Mouse (Mus musculus): ENCODE measurements around the gene Ssh3. TPM values are rescaled to one million over a fixed set of nuclear protein-coding genes. Genes with fewer than 3 reads are reported as not detected.

The Ssh3 gene
- polyA plus RNA-seq, 1 experiment from 2014 or later = 9.1 TPM

DNA sequence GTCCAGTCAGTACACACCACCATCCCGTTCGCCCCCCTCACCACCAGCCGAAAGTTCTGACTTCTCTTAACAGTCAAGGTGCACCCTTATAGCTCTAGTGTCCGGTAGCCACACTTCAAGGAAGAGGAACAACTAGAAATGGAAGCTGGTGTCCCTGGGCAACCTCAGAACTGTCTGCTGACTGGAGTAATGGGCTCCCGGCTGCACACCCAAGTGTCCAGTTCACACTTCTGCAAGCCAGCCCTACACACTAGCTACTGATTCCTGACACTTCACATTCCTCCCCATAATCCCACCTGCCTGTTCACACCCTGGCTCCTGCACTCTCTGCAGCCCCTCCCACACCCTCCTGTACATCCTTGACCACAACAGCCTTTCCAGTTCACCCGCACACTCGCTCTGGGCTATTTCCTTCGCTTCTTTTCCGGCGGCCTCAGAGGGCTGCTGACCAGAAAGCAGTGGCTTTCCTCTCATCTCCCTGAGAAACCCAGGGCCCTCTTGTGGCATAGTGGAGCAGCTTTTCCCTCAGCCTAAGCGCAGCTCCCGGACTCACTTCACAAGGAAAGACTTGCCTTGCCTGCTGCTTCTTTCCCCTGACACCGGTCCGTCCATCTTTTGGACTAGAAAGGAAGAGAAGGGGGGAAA lies 52.8 kb downstream of the Ssh3 start:
- Histone ChIP-seq H3K27ac (peak overlapping the region; percentile 77), H3K4me3 (replicated peaks) (peak overlapping the region; percentile 89), H3K4me2 (peak overlapping the region; percentile 87), H3K9me3 (no peaks in the 10 kb centered on the region), H3K9ac (replicated peaks) (peak overlapping the region; percentile 97), H3K4me1 (replicated peaks) (peaks cover 83% of the 10 kb centered on the region), H3K36me3 (peaks cover 4% of the 10 kb centered on the region), H3K27me3 (peaks cover 23% of the 10 kb centered on the region; the same call in 1 of the 2 replicates)
- no peak for ATAC-seq (ENCODE audit: insufficient number of reproducible peaks, insufficient read depth, low FRiP score, low TSS enrichment, low read depth)
- WGBS = 17% methylated on average over 14 of the region's 14 CpGs

DNA sequence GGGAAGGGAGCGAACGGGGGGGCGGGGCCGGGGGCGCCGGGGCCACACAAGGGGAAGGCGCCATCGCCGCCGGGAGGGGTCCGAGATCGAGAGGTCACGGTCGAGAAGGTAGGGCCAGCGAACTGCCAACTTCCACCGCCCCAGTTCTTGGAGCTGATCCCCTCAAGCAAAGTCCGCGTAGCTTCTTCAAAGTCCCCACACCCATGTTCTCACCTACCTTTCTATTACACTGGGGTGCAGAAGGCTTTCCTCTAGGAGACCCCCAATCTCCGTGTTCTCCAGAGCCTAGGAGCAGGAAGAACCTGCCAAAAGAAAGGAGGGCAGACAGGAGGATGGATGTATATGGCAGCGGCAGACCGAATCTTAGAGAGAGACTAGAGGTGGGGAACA lies 53.5 kb downstream of the Ssh3 start:
- Histone ChIP-seq H3K4me2 (peak overlapping the region; percentile 87), H3K36me3 (no peaks in the 10 kb centered on the region; the same call in 1 of the 2 replicates), H3K4me3 (replicated peaks) (peak overlapping the region; percentile 89), H3K9ac (replicated peaks) (peak overlapping the region; percentile 97), H3K27ac (peak overlapping the region; percentile 96), H3K27me3 (peaks cover 23% of the 10 kb centered on the region; the same call in 1 of the 2 replicates), H3K9me3 (no peaks in the 10 kb centered on the region), H3K4me1 (replicated peaks) (peaks cover 77% of the 10 kb centered on the region)
- WGBS = 1% methylated on average over 19 of the region's 21 CpGs
- no peak for ATAC-seq (ENCODE audit: insufficient number of reproducible peaks, insufficient read depth, low FRiP score, low TSS enrichment, low read depth)

DNA sequence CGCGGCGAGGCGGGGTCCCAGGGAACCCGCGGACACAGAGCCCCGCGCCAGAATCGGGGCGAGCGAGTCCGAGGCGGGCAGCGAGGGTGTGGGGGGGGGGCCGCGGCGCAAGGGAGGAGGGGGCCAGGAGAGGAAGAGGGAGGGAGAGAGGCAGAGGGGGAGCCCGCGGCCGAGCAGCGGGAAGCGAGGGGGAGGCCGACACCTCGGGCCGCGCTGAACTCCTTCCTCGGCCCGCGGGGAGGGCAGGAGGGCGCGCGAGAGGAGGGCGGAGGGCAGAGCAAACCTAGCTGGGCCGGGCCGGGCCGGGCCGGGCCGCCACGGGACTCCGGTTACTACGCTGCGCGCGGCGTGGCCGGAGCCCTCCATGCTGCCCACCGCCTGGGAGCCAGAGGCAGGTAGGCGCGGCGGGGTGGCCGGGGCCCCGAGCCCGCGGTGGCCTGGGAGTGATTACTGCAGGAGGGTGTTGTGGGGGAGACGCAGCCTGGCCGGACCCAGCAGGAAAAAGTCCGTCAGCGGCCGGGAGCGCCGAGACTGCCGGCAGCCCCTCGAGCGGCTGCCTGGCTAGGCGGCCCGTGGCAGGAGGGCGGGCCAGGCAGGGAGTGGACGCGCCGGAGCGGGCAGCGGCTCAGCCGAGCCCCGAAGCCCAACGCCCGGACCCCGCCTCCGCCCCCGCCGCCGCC lies 54.1 kb downstream of the Ssh3 start:
- peak; percentile 17; the same call in 1 of the 2 replicates for ATAC-seq (ENCODE audit: insufficient number of reproducible peaks, insufficient read depth, low FRiP score, low TSS enrichment, low read depth)
- peak overlapping the region; percentile 96 for H3K27ac ChIP-seq
- WGBS = 1% methylated on average over 50 of the region's 81 CpGs
- H3K36me3 ChIP-seq = no peaks in the 10 kb centered on the region
- H3K4me1 ChIP-seq (replicated peaks) = peaks cover 71% of the 10 kb centered on the region
- peak overlapping the region; percentile 97 for H3K9ac ChIP-seq (replicated peaks)
- H3K4me3 ChIP-seq (replicated peaks) = peak overlapping the region; percentile 89
- H3K27me3 ChIP-seq = peaks cover 23% of the 10 kb centered on the region; the same call in 1 of the 2 replicates
- no peaks in the 10 kb centered on the region for H3K9me3 ChIP-seq
- peak overlapping the region; percentile 87 for H3K4me2 ChIP-seq

DNA sequence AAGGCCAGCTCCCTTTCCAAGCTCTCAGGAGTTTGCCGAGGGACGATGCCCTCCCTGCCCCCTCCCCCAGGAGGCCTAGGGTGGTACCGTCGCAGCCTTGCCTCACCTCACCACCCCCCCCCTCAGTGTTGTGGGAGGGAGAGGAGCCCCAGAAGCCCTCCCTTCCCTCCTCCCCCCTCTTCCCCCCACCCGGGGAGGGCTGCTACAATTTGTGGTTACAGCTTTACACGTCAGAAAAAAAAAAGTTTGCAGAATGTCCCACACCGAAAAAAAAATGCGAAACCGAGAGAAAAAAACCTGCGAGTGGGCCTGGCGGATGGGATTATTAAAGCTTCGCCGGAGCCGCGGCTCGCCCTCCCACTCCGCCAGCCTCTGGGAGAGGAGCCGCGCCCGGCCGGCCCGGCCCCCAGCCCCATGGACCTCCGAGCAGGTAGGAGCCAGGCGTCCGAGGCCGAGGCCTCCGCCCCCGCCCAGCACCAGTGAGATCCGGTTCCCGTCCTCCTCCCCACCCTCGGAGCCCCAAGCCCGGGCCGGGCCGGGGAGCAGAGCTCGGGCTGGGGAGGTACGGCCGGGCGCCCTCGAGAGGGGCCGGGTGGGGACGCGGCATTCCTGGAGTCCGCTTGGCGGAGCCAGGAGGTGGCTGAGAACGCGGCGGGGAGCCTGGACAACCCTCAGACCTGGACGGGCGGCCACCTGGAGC lies 54.8 kb downstream of the Ssh3 start, which contains the start of the genes Clcf1 and AC109138.7:
Gene Clcf1, plus strand, starts transcription at position 168 of the 700 bp plus-strand sequence.
Gene AC109138.7, plus strand, starts transcription at position 287 of the 700 bp plus-strand sequence.
- 1% methylated on average over 48 of the region's 49 CpGs for WGBS
- Histone ChIP-seq H3K36me3 (no peaks in the 10 kb centered on the region), H3K9ac (replicated peaks) (peak within 1 kb of the TSS; percentile 97), H3K4me1 (replicated peaks) (peaks cover 64% of the 10 kb centered on the region), H3K9me3 (no peaks in the 10 kb centered on the region), H3K27me3 (peaks cover 23% of the 10 kb centered on the region; the same call in 1 of the 2 replicates), H3K4me2 (peak within 1 kb of the TSS; percentile 87), H3K27ac (peak within 1 kb of the TSS; percentile 96), H3K4me3 (replicated peaks) (peak within 1 kb of the TSS; percentile 89)
- peak; percentile 49; the same call in 1 of the 2 replicates for ATAC-seq (ENCODE audit: insufficient number of reproducible peaks, insufficient read depth, low FRiP score, low TSS enrichment, low read depth)

DNA sequence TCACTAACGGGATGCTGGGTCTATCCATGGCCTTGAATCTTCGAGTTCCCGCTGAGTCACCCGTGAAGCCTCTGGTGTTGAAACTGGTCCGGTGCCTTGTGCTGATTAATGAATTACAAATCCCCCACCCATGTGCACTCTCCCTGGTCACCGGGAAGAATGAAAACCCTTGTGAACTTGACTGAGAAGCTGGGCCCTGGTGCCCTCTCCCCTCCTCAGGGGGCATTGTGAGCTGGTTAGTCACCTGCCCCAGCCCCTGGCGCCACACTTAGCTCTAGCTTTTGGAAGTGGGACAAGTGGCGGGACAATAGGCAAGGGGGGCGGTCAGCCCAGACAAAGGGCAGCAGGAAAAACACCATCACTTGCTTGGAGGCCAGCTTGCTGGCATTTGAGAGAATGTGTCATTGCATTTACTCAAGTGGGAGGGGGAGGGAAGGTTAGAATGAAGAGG lies 55.4 kb downstream of the Ssh3 start:
- Histone ChIP-seq H3K27ac (peak overlapping the region; percentile 96), H3K4me3 (replicated peaks) (peak overlapping the region; percentile 89), H3K9ac (replicated peaks) (peak overlapping the region; percentile 97), H3K4me2 (peak overlapping the region; percentile 87), H3K27me3 (peaks cover 23% of the 10 kb centered on the region; the same call in 1 of the 2 replicates), H3K36me3 (no peaks in the 10 kb centered on the region), H3K4me1 (replicated peaks) (peaks cover 63% of the 10 kb centered on the region), H3K9me3 (no peaks in the 10 kb centered on the region)
- no peak for ATAC-seq (ENCODE audit: insufficient number of reproducible peaks, insufficient read depth, low FRiP score, low TSS enrichment, low read depth)
- WGBS = 11% methylated on average over 9 of the region's 9 CpGs

DNA sequence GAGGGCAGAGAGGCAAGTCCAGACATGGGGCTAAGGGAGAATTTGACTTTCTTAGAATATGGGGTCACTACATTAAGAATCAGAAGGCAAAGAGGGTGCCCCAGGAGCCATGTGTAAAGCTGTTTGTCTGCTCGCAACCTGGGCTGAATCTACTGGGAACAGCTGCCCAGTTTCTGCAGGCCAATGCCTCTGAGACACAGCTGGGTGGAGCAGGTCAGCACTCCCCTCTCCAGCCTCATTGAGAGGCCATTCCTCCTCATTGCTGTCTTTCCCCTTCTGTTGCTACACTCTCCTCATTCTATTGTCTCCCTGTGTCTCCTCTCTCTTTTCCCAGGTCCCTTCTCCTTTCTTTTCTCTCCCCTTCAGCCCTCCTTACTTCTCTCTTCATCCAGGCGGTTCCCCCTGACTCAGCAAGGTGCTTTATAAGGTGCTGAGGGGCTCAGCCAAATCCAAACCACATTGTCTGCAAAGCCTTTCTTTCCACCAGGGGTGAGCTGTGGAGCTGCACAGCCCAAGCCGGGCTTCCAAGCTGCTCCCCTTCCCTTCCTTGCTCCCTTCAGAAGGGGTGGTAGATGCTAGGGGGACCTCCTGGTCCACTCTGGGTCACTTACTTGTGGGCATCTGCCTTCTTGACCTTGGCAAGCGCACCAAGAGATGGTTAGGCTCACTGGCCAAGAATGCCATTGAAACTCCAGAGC lies 56.9 kb downstream of the Ssh3 start:
- Histone ChIP-seq H3K9ac (replicated peaks) (peak overlapping the region; percentile 24; the same call in 1 of the 2 replicates), H3K4me2 (peak overlapping the region; percentile 87), H3K27me3 (peaks cover 18% of the 10 kb centered on the region; the same call in 1 of the 2 replicates), H3K27ac (peak overlapping the region; percentile 96), H3K4me1 (replicated peaks) (peaks cover 49% of the 10 kb centered on the region), H3K4me3 (replicated peaks) (no peak overlapping the region), H3K9me3 (no peaks in the 10 kb centered on the region), H3K36me3 (no peaks in the 10 kb centered on the region)
- no peak for ATAC-seq (ENCODE audit: insufficient number of reproducible peaks, insufficient read depth, low FRiP score, low TSS enrichment, low read depth)
- 19% methylated on average over 4 of the region's 4 CpGs for WGBS

Small RNAs within 50 kb of the gene (microRNA-seq; reads per million reads assigned to microRNA genes)
- not detected for gene Gm26115
- gene Mir6985 = not detected

Other genes starting within 250 kb of the Ssh3 start
- 476 and 504 TPM in 2 replicates for gene Gstp1, start 231.2 kb downstream of the Ssh3 start, polyA plus RNA-seq (2016; fragmentation: Nextera tagmentation; extraction: Ambion mirVana)
- gene Gstp2, start 223.2 kb downstream of the Ssh3 start, polyA plus RNA-seq (2016; fragmentation: Nextera tagmentation; extraction: Ambion mirVana) = 1.8 and 10.6 TPM in 2 replicates
- gene Gstp3, start 209.6 kb downstream of the Ssh3 start, polyA plus RNA-seq (2016; fragmentation: Nextera tagmentation; extraction: Ambion mirVana) = not detected in 2 replicates
- gene Cabp2, start 187.6 kb downstream of the Ssh3 start, polyA plus RNA-seq (2016; fragmentation: Nextera tagmentation; extraction: Ambion mirVana) = not detected in 2 replicates
- 66.9 and 67.1 TPM in 2 replicates for gene Cdk2ap2, start 172.0 kb downstream of the Ssh3 start, polyA plus RNA-seq (2016; fragmentation: Nextera tagmentation; extraction: Ambion mirVana)
- 11.6 and 13.0 TPM in 2 replicates for gene Pitpnm1, start 169.2 kb downstream of the Ssh3 start, polyA plus RNA-seq (2016; fragmentation: Nextera tagmentation; extraction: Ambion mirVana)
- gene Aip, start 143.3 kb downstream of the Ssh3 start, polyA plus RNA-seq (2016; fragmentation: Nextera tagmentation; extraction: Ambion mirVana) = 86.5 and 87.5 TPM in 2 replicates
- gene Gpr152, start 129.4 kb downstream of the Ssh3 start, polyA plus RNA-seq (2016; fragmentation: Nextera tagmentation; extraction: Ambion mirVana) = not detected in 2 replicates
- 0.12 and 0.14 TPM in 2 replicates for gene Cabp4, start 125.1 kb downstream of the Ssh3 start, polyA plus RNA-seq (2016; fragmentation: Nextera tagmentation; extraction: Ambion mirVana)
- gene Coro1b, start 120.6 kb downstream of the Ssh3 start, polyA plus RNA-seq (2016; fragmentation: Nextera tagmentation; extraction: Ambion mirVana) = 125 and 131 TPM in 2 replicates
- 1.3 and 1.4 TPM in 2 replicates for gene Ptprcap, start 115.6 kb downstream of the Ssh3 start, polyA plus RNA-seq (2016; fragmentation: Nextera tagmentation; extraction: Ambion mirVana)
- gene Rps6kb2, start 105.8 kb downstream of the Ssh3 start, polyA plus RNA-seq (2016; fragmentation: Nextera tagmentation; extraction: Ambion mirVana) = 63.3 and 69.4 TPM in 2 replicates
- gene Carns1, start 93.7 kb downstream of the Ssh3 start, polyA plus RNA-seq (2016; fragmentation: Nextera tagmentation; extraction: Ambion mirVana) = 2.3 and 3.1 TPM in 2 replicates
- 0.60 and 1.5 TPM in 2 replicates for gene Tbc1d10c, start 77.9 kb downstream of the Ssh3 start, polyA plus RNA-seq (2016; fragmentation: Nextera tagmentation; extraction: Ambion mirVana)
- gene Ppp1ca, start 77.1 kb downstream of the Ssh3 start, polyA plus RNA-seq (2016; fragmentation: Nextera tagmentation; extraction: Ambion mirVana) = 834 and 845 TPM in 2 replicates
- gene Rad9a, start 67.5 kb downstream of the Ssh3 start, polyA plus RNA-seq (2016; fragmentation: Nextera tagmentation; extraction: Ambion mirVana) = 38.4 and 44.9 TPM in 2 replicates
- 8.6 and 9.1 TPM in 2 replicates for gene Clcf1, start 54.9 kb downstream of the Ssh3 start, polyA plus RNA-seq (2016; fragmentation: Nextera tagmentation; extraction: Ambion mirVana)
- gene AC109138.7, start 54.8 kb downstream of the Ssh3 start, polyA plus RNA-seq (2016; fragmentation: Nextera tagmentation; extraction: Ambion mirVana) = not detected in 2 replicates
- 13.8 and 16.2 TPM in 2 replicates for gene Pold4, start 37.3 kb downstream of the Ssh3 start, polyA plus RNA-seq (2016; fragmentation: Nextera tagmentation; extraction: Ambion mirVana)
- gene Ankrd13d, start 14.0 kb upstream of the Ssh3 start, polyA plus RNA-seq (2016; fragmentation: Nextera tagmentation; extraction: Ambion mirVana) = 12.6 and 12.9 TPM in 2 replicates
- gene Grk2, start 37.0 kb upstream of the Ssh3 start, polyA plus RNA-seq (2016; fragmentation: Nextera tagmentation; extraction: Ambion mirVana) = 15.6 and 16.1 TPM in 2 replicates
- gene Kdm2a, start 129.1 kb upstream of the Ssh3 start, polyA plus RNA-seq (2016; fragmentation: Nextera tagmentation; extraction: Ambion mirVana) = 56.3 and 63.9 TPM in 2 replicates
- gene Rhod, start 170.3 kb upstream of the Ssh3 start, polyA plus RNA-seq (2016; fragmentation: Nextera tagmentation; extraction: Ambion mirVana) = 39.2 and 55.1 TPM in 2 replicates
- 0.63 and 0.88 TPM in 2 replicates for gene Syt12, start 208.3 kb upstream of the Ssh3 start, polyA plus RNA-seq (2016; fragmentation: Nextera tagmentation; extraction: Ambion mirVana)
- gene 2010003K11Rik, start 229.4 kb upstream of the Ssh3 start, polyA plus RNA-seq (2016; fragmentation: Nextera tagmentation; extraction: Ambion mirVana) = not detected in 2 replicates
- 20.6 and 24.0 TPM in 2 replicates for gene Pcx, start 241.3 kb upstream of the Ssh3 start, polyA plus RNA-seq (2016; fragmentation: Nextera tagmentation; extraction: Ambion mirVana)

Measured in limb, embryonic 12.5 days (tissue).